Comparison of ENCODE assay signal across 10 mouse cellular contexts in genomic region chr19:20389723-20390122, GRCm38 (mm10). TPM values are rescaled to one million over a fixed set of nuclear protein-coding genes. Genes with fewer than 3 reads are reported as not detected.
DNase-seq lines count a peak whose midpoint lies in the region; ATAC-seq and TF ChIP-seq lines count a peak whose summit lies in the region.
"Had no signal": no experiment of that assay in that cellular context is flagged by ENCODE, and none has a peak within 500 bp of the region (broad histone marks: within the 10 kb centered on the region; RNA-seq: fewer than 3 reads in every experiment).

No protein-coding gene starts in this region.

- no peaks in the 10 kb centered on the region for H3K27me3 ChIP-seq in limb, embryonic 15.5 days
- no peaks in the 10 kb centered on the region for H3K27me3 ChIP-seq in cerebellum, adult 2 months (ENCODE audit: control insufficient read depth, insufficient read depth, low read length)

- H3K9ac ChIP-seq in limb, embryonic 15.5 days = 0 out of 2 replicates have a peak overlapping the region, but pooled peaks have one; percentile 17
- H3K9ac ChIP-seq: liver, embryonic 14.5 days had no signal

- DNase-seq in gastrocnemius, adult 18-20 months (ENCODE audit: low spot score) = peak; percentile 34
- DNase-seq in gastrocnemius, postnatal 4 days (ENCODE audit: low spot score in 2 of 2) = no peak
- no peak for DNase-seq in lung, adult 2 months
- DNase-seq in lung, postnatal 4 days = no peak
- DNase-seq in yolk sac, embryonic 10.5 days (ENCODE audit: low spot score) = peak; percentile 5
- DNase-seq in cerebellum, adult 2 months = no peak
- DNase-seq in left cerebral cortex, postnatal 25 days (ENCODE audit: low spot score in 2 of 2) = no peak

- peak overlapping the region; percentile 38 for H3K4me2 ChIP-seq in limb, embryonic 15.5 days

- H3K9me3 ChIP-seq in limb, embryonic 15.5 days = no peaks in the 10 kb centered on the region

- TF ChIP-seq CTCF in lung, adult 2 months (IDR thresholded peaks at IDR 0.05; ENCODE audit: insufficient read depth, low read length) = no peak
- no peak for TF ChIP-seq CTCF in cerebellum, adult 2 months (IDR thresholded peaks at IDR 0.05; ENCODE audit: borderline replicate concordance, insufficient read depth, low read depth, low read length)

- TF ChIP-seq POLR2A in lung, adult 2 months (IDR thresholded peaks at IDR 0.05; ENCODE audit: borderline replicate concordance, extremely low read depth, low read depth, low read length) = no peak
- TF ChIP-seq POLR2A in cerebellum, adult 2 months (IDR thresholded peaks at IDR 0.05; ENCODE audit: borderline replicate concordance, insufficient read depth, low read length) = no peak

- 0 out of 2 replicates have a peak, but pooled peaks cover 2% of the 10 kb centered on the region for H3K36me3 ChIP-seq in limb, embryonic 15.5 days

- H3K27ac ChIP-seq in limb, embryonic 15.5 days = peak overlapping the region; percentile 91
- no peak overlapping the region for H3K27ac ChIP-seq in cerebellum, adult 2 months (ENCODE audit: insufficient read depth, low read length)
- H3K27ac ChIP-seq: layer of hippocampus, adult 2 months; liver, embryonic 14.5 days had no signal

- intact Hi-C loops in left cerebral cortex, postnatal 25 days (cut with DNase I) = no loop called here

- peak overlapping the region; percentile 65 for H3K4me3 ChIP-seq in lung, adult 2 months (replicated peaks; ENCODE audit: extremely low read depth, low read depth, low read length)
- H3K4me3 ChIP-seq in limb, embryonic 15.5 days = peak overlapping the region; percentile 38
- H3K4me3 ChIP-seq in cerebellum, adult 2 months (replicated peaks; ENCODE audit: insufficient read depth, low read depth, low read length) = no peak overlapping the region
- H3K4me3 ChIP-seq: layer of hippocampus, adult 2 months had no signal

- no peak for ATAC-seq in limb, embryonic 15.5 days (ENCODE audit: insufficient number of reproducible peaks, low FRiP score, low TSS enrichment, low read depth)

- peaks cover 5% of the 10 kb centered on the region; the same call in 1 of the 2 replicates for H3K4me1 ChIP-seq in lung, adult 2 months (ENCODE audit: control insufficient read depth, insufficient read depth, low read length)
- H3K4me1 ChIP-seq in limb, embryonic 15.5 days = peaks cover 8% of the 10 kb centered on the region; the same call in 1 of the 2 replicates
- no peaks in the 10 kb centered on the region for H3K4me1 ChIP-seq in cerebellum, adult 2 months (ENCODE audit: control insufficient read depth, insufficient read depth, low read length)

- 36% methylated on average over 7 of the region's 7 CpGs for WGBS in lung, adult 2 months
- WGBS in limb, embryonic 15.5 days = 33% methylated on average over 7 of the region's 7 CpGs
- 89% methylated on average over 7 of the region's 7 CpGs for WGBS in cerebellum, adult 2 months

RNA-seq across cellular contexts. Expression of gene Anxa1, which starts 1.0 kb away (rescaled TPM):
- total RNA-seq in gastrocnemius, adult 18-20 months (2021) = 10 to 100 TPM; 10.5 to 21.5 TPM
- total RNA-seq in gastrocnemius, postnatal 4 days (2021) = 10 to 100 TPM; 45.6 to 52.9 TPM
- polyA plus RNA-seq in lung, adult 2 months (2012; rRNA removed) = 23.6 and 47.8 TPM in 2 replicates
- 871 and 925 TPM in 2 replicates for polyA plus RNA-seq in limb, embryonic 15.5 days (2015; fragmentation: Nextera tagmentation; extraction: Ambion mirVana)
- 0.74 and 1.00 TPM in 2 replicates for polyA plus RNA-seq in cerebellum, adult 2 months (2012; rRNA removed)
- 1 to 10 TPM; 1.8 to 3.0 TPM for total RNA-seq in left cerebral cortex, postnatal 25 days (2021)

Comparison
In these comparisons a context has a peak if more than half of its experiments do, and no peak if none do; other contexts are left out.
1. DNase-seq: peak in gastrocnemius, adult 18-20 months (single experiment) and yolk sac, embryonic 10.5 days (single experiment); none in gastrocnemius, postnatal 4 days (0 of 2), lung, adult 2 months (single experiment), lung, postnatal 4 days (0 of 2), cerebellum, adult 2 months (0 of 2) and left cerebral cortex, postnatal 25 days (0 of 2).